Mouse (Mus musculus) thymus, adult 2 months (tissue): Measurements from ENCODE around the gene Ryr2.

Source experiments
- CTCF ChIP-seq: fragments of 200-500 bp; IDR thresholded peaks from 2 replicates; pipeline ENCODE4 v1.5.1; 2012; ENCODE audit warnings: mild to moderate bottlenecking, control low read depth, low read length, moderate library complexity, borderline replicate concordance; ENCODE audit not compliant: control insufficient read depth, poor library complexity, insufficient read depth; ENCODE audit errors: extremely low read depth
- POLR2A ChIP-seq: fragments of 200-500 bp; IDR thresholded peaks from 2 replicates; pipeline ENCODE4 v1.6.1; 2012; ENCODE audit warnings: mild to moderate bottlenecking, low read length, control low read depth, moderate library complexity; ENCODE audit not compliant: control insufficient read depth, poor library complexity, insufficient read depth; ENCODE audit errors: extremely low read depth

DNA sequence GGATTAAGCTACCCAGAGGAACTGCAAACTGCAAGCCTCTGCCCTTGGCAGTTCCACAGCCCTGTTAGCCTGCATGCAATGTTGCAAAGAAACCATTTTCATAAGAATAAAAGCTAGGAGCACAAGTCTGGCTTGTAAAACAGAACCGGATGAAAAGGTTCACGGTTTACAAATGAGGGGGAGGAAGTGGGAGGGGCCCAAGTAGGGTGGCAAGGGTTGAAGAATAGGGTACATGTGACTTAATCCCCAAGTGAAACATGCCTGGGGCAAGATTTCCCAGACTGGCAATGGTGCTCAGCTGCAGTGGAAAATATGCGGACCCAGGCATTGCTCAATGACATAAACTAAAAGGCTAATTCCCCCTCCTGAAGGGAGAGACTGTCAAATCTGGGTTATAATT, 34.6 kb downstream of the Ryr2 start:
- TF ChIP-seq CTCF = no peak
- no peak for TF ChIP-seq POLR2A
